Mouse (Mus musculus): ENCODE data around the gene Nop2. TPM values are rescaled to one million over a fixed set of nuclear protein-coding genes. Genes with fewer than 3 reads are reported as not detected.

The Nop2 gene
- polyA plus RNA-seq, 1 experiment from 2014 or later, result 52.5 TPM

- H3K4me1 ChIP-seq (replicated peaks; ENCODE audit: control insufficient read depth, insufficient read depth, low read length), result peaks cover 31% of the 10 kb centered on the region
- no peak for ATAC-seq (ENCODE audit: low read depth)
- no peak overlapping the region; the same call in 1 of the 2 replicates for H3K9ac ChIP-seq (ENCODE audit: low read length)
- no peak overlapping the region for H3K4me2 ChIP-seq (ENCODE audit: low read depth, low read length)
- no peaks in the 10 kb centered on the region for H3K9me3 ChIP-seq (ENCODE audit: control insufficient read depth, low read length)
- H3K36me3 ChIP-seq (ENCODE audit: control insufficient read depth, insufficient read depth, low read length), result peaks cover 5% of the 10 kb centered on the region; the same call in 1 of the 2 replicates
- H3K27me3 ChIP-seq (ENCODE audit: control insufficient read depth, insufficient read depth, low read depth, low read length), result no peaks in the 10 kb centered on the region
- WGBS, result 58% methylated on average over 10 of the region's 10 CpGs
- H3K4me3 ChIP-seq (ENCODE audit: low read length), result no peak overlapping the region
- H3K27ac ChIP-seq (ENCODE audit: low read length), result no peak overlapping the region
Measured at GRCm38 (mm10) chr6:125147329-125147728, 15.6 kb downstream of the Nop2 start.

GRCm38 (mm10) chr6:125148251-125148925, 16.7 kb downstream of the Nop2 start:
- Histone ChIP-seq H3K4me1 (replicated peaks; ENCODE audit: control insufficient read depth, insufficient read depth, low read length) (peaks cover 31% of the 10 kb centered on the region), H3K4me3 (ENCODE audit: low read length) (no peak overlapping the region), H3K27ac (ENCODE audit: low read length) (peak overlapping the region; percentile 65), H3K9ac (ENCODE audit: low read length) (0 out of 2 replicates have a peak overlapping the region, but pooled peaks have one; percentile 0), H3K9me3 (ENCODE audit: control insufficient read depth, low read length) (no peaks in the 10 kb centered on the region), H3K36me3 (ENCODE audit: control insufficient read depth, insufficient read depth, low read length) (peaks cover 3% of the 10 kb centered on the region; the same call in 1 of the 2 replicates), H3K4me2 (ENCODE audit: low read depth, low read length) (no peak overlapping the region), H3K27me3 (ENCODE audit: control insufficient read depth, insufficient read depth, low read depth, low read length) (no peaks in the 10 kb centered on the region)
- 0 out of 2 replicates have a peak, but pooled peaks have one; percentile 24 for ATAC-seq (ENCODE audit: low read depth)
- WGBS, result 54% methylated on average over 18 of the region's 18 CpGs

- Histone ChIP-seq H3K36me3 (ENCODE audit: control insufficient read depth, insufficient read depth, low read length) (no peaks in the 10 kb centered on the region), H3K27ac (ENCODE audit: low read length) (peak overlapping the region; percentile 15), H3K9ac (ENCODE audit: low read length) (peak overlapping the region; percentile 42; the same call in 1 of the 2 replicates), H3K4me1 (replicated peaks; ENCODE audit: control insufficient read depth, insufficient read depth, low read length) (peaks cover 31% of the 10 kb centered on the region), H3K27me3 (ENCODE audit: control insufficient read depth, insufficient read depth, low read depth, low read length) (no peaks in the 10 kb centered on the region), H3K4me2 (ENCODE audit: low read depth, low read length) (no peak overlapping the region), H3K4me3 (ENCODE audit: low read length) (no peak overlapping the region), H3K9me3 (ENCODE audit: control insufficient read depth, low read length) (no peaks in the 10 kb centered on the region)
- no peak for ATAC-seq (ENCODE audit: low read depth)
- 77% methylated on average over 16 of the region's 16 CpGs for WGBS
Measured at GRCm38 (mm10) chr6:125148926-125149568, 17.3 kb downstream of the Nop2 start.

GRCm38 (mm10) chr6:125149569-125149950, 17.9 kb downstream of the Nop2 start:
- H3K4me3 ChIP-seq (ENCODE audit: low read length), result no peak overlapping the region
- H3K4me2 ChIP-seq (ENCODE audit: low read depth, low read length), result no peak overlapping the region
- H3K4me1 ChIP-seq (replicated peaks; ENCODE audit: control insufficient read depth, insufficient read depth, low read length), result peaks cover 31% of the 10 kb centered on the region
- ATAC-seq (ENCODE audit: low read depth), result no peak
- no peaks in the 10 kb centered on the region for H3K27me3 ChIP-seq (ENCODE audit: control insufficient read depth, insufficient read depth, low read depth, low read length)
- 72% methylated on average over 7 of the region's 7 CpGs for WGBS
- H3K36me3 ChIP-seq (ENCODE audit: control insufficient read depth, insufficient read depth, low read length), result no peaks in the 10 kb centered on the region
- H3K9me3 ChIP-seq (ENCODE audit: control insufficient read depth, low read length), result no peaks in the 10 kb centered on the region
- peak overlapping the region; percentile 42; the same call in 1 of the 2 replicates for H3K9ac ChIP-seq (ENCODE audit: low read length)
- peak overlapping the region; percentile 25 for H3K27ac ChIP-seq (ENCODE audit: low read length)

- Histone ChIP-seq H3K4me3 (ENCODE audit: low read length) (no peak overlapping the region), H3K27me3 (ENCODE audit: control insufficient read depth, insufficient read depth, low read depth, low read length) (no peaks in the 10 kb centered on the region), H3K4me1 (replicated peaks; ENCODE audit: control insufficient read depth, insufficient read depth, low read length) (peaks cover 13% of the 10 kb centered on the region), H3K9ac (ENCODE audit: low read length) (no peak overlapping the region), H3K36me3 (ENCODE audit: control insufficient read depth, insufficient read depth, low read length) (no peaks in the 10 kb centered on the region), H3K27ac (ENCODE audit: low read length) (no peak overlapping the region), H3K9me3 (ENCODE audit: control insufficient read depth, low read length) (no peaks in the 10 kb centered on the region), H3K4me2 (ENCODE audit: low read depth, low read length) (no peak overlapping the region)
- WGBS, result 74% methylated on average over 22 of the region's 22 CpGs
- ATAC-seq (ENCODE audit: low read depth), result no peak
Measured at GRCm38 (mm10) chr6:125152212-125153017, 20.7 kb downstream of the Nop2 start.

- Histone ChIP-seq H3K9ac (ENCODE audit: low read length) (no peak overlapping the region), H3K4me1 (replicated peaks; ENCODE audit: control insufficient read depth, insufficient read depth, low read length) (peaks cover 11% of the 10 kb centered on the region), H3K4me2 (ENCODE audit: low read depth, low read length) (no peak overlapping the region), H3K9me3 (ENCODE audit: control insufficient read depth, low read length) (no peaks in the 10 kb centered on the region), H3K27ac (ENCODE audit: low read length) (no peak overlapping the region), H3K36me3 (ENCODE audit: control insufficient read depth, insufficient read depth, low read length) (no peaks in the 10 kb centered on the region), H3K4me3 (ENCODE audit: low read length) (no peak overlapping the region), H3K27me3 (ENCODE audit: control insufficient read depth, insufficient read depth, low read depth, low read length) (no peaks in the 10 kb centered on the region)
- no peak for ATAC-seq (ENCODE audit: low read depth)
- WGBS, result 79% methylated on average over 5 of the region's 5 CpGs
Measured at GRCm38 (mm10) chr6:125153018-125153389, 21.3 kb downstream of the Nop2 start.

GRCm38 (mm10) chr6:125153682-125154081, 22.0 kb downstream of the Nop2 start:
- H3K27me3 ChIP-seq (ENCODE audit: control insufficient read depth, insufficient read depth, low read depth, low read length), result no peaks in the 10 kb centered on the region
- H3K9ac ChIP-seq (ENCODE audit: low read length), result no peak overlapping the region
- no peak overlapping the region for H3K4me3 ChIP-seq (ENCODE audit: low read length)
- H3K9me3 ChIP-seq (ENCODE audit: control insufficient read depth, low read length), result no peaks in the 10 kb centered on the region
- no peak overlapping the region for H3K27ac ChIP-seq (ENCODE audit: low read length)
- H3K4me2 ChIP-seq (ENCODE audit: low read depth, low read length), result no peak overlapping the region
- 84% methylated on average over 4 of the region's 4 CpGs for whole genome bisulfite sequencing
- peaks cover 4% of the 10 kb centered on the region; the same call in 1 of the 2 replicates for H3K36me3 ChIP-seq (ENCODE audit: control insufficient read depth, insufficient read depth, low read length)
- peaks cover 7% of the 10 kb centered on the region; the same call in 1 of the 2 replicates for H3K4me1 ChIP-seq (replicated peaks; ENCODE audit: control insufficient read depth, insufficient read depth, low read length)
- ATAC-seq (ENCODE audit: low read depth), result no peak

GRCm38 (mm10) chr6:125154550-125154949, 22.8 kb downstream of the Nop2 start:
- H3K27me3 ChIP-seq (ENCODE audit: control insufficient read depth, insufficient read depth, low read depth, low read length), result no peaks in the 10 kb centered on the region
- no peak overlapping the region for H3K4me2 ChIP-seq (ENCODE audit: low read depth, low read length)
- H3K9me3 ChIP-seq (ENCODE audit: control insufficient read depth, low read length), result no peaks in the 10 kb centered on the region
- no peak overlapping the region for H3K27ac ChIP-seq (ENCODE audit: low read length)
- H3K4me1 ChIP-seq (replicated peaks; ENCODE audit: control insufficient read depth, insufficient read depth, low read length), result 0 out of 2 replicates have a peak, but pooled peaks cover 3% of the 10 kb centered on the region
- peaks cover 10% of the 10 kb centered on the region; the same call in 1 of the 2 replicates for H3K36me3 ChIP-seq (ENCODE audit: control insufficient read depth, insufficient read depth, low read length)
- no peak overlapping the region for H3K9ac ChIP-seq (ENCODE audit: low read length)
- H3K4me3 ChIP-seq (ENCODE audit: low read length), result no peak overlapping the region
- ATAC-seq (ENCODE audit: low read depth), result no peak

- Histone ChIP-seq H3K27ac (ENCODE audit: low read length) (no peak overlapping the region), H3K27me3 (ENCODE audit: control insufficient read depth, insufficient read depth, low read depth, low read length) (no peaks in the 10 kb centered on the region), H3K9me3 (ENCODE audit: control insufficient read depth, low read length) (no peaks in the 10 kb centered on the region), H3K9ac (ENCODE audit: low read length) (no peak overlapping the region), H3K36me3 (ENCODE audit: control insufficient read depth, insufficient read depth, low read length) (peaks cover 14% of the 10 kb centered on the region; the same call in 1 of the 2 replicates), H3K4me3 (ENCODE audit: low read length) (no peak overlapping the region), H3K4me1 (replicated peaks; ENCODE audit: control insufficient read depth, insufficient read depth, low read length) (no peaks in the 10 kb centered on the region), H3K4me2 (ENCODE audit: low read depth, low read length) (no peak overlapping the region)
- no peak for ATAC-seq (ENCODE audit: low read depth)
- WGBS, result 87% methylated on average over 8 of the region's 8 CpGs
Measured at GRCm38 (mm10) chr6:125155262-125155661, 23.6 kb downstream of the Nop2 start.
